Mouse (Mus musculus) gastrocnemius, postnatal 14 days (tissue): ENCODE data around the gene Tmem54. TPM values are rescaled to one million over a fixed set of nuclear protein-coding genes. Genes with fewer than 3 reads are reported as not detected.

Source experiments
- DNase-seq: peaks from one replicate; pipeline ENCODE4 v3.0.0; 2021; ENCODE audit warnings: mixed read lengths
- intact Hi-C: fragments of 180-260 bp; cut with DNase I; formaldehyde crosslinking; loops from one replicate; pipeline ENCODE4 v1.15.1; 2025; ENCODE audit warnings: low total_unique reads
- total RNA-seq, 2 experiments: library from RNA; stranded (reverse); gene quantifications; 2 replicates each; pipeline ENCODE4 v1.2.3; 2021

Tmem54 gene
- total RNA-seq, 2 experiments from 2014 or later, result not detected

DNA sequence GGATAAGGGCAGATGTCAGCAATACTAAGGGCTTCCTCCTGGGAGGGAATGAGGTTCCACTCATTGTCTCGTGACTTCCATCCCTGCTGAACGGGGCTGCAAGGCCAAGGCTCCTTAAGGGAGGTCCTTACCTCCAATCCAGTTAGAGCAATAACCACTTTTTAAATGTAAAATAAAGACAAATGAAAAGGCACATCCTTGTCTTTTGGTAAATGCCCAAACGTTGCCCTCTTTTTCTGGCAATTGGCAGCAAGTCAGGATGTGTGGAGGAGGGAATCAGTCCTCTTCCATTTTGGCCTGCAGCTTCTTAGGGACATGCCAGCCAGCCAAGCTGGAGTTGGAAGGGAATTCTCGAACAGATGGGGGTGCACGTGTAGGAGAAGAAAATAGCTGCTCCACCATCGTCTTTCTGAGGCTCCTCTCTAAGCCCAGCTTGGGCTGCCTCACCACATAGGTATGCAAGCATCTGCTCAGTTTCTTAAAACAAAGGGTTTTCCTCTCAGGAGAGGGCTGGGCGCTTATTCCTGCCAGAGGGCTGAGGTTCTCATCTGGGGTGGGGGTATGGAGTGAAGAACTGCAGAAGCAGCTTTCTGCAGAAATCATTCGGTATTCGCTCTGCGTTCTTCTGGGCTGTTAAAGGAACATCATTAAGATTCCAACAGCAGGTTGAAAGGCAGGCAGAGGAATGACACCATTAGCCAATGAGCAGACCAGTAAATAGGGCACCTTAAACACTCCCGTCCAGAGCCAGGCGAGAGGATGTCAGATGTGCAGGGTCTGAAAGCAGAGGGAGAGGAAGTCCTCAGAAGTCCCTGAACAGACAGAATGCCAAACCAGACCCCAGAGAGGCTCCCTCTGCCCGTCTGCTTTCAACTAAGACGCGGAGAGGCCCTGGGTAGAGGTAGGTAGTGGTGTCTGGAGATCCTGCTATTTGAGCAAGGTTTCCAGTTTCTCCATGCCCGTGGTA lies 39.3 kb downstream of the Tmem54 start:
- no peak for DNase-seq
- intact Hi-C loops, result no loop called here

DNA sequence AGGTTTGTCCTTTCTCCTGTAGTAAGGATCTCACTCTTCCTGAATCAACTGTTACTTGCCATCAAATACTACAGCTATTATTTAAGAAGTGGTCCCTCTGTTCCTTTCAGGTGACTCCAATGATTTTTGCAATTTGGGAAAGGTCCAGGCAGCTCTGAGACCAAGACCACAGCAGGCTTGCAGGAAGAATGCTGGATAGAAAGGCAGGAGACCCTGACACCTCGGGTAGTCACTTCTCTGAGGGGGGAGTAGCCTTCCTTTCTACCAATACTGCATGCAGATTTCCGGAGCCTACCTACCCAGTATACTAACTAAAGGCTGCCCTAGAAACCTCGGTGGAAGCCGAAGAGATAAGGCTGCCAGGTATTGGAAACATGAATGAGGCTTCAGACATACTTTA lies 40.1 kb downstream of the Tmem54 start:
- intact Hi-C loops, result no loop called here
- DNase-seq, result no peak

DNA sequence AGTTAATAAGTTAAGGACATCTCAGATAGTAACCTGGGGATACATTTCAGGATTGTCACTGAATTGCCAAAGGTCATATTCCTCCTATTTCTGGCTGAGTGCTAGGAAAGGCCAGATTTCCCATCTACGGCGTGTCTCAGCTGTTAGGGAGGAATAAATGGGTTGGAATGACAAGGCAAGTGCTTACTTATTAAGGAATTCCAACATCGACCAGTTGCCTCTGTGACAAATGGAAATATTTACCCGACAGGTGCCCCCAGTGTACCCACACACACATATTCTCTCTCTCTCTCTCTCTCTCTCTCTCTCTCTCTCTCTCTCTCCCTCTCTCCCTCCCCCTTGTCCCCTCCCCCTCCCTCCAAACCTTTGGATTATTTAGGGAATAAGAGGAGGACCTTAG lies 40.6 kb downstream of the Tmem54 start:
- DNase-seq, result no peak
- intact Hi-C loops, result no loop called here

DNA sequence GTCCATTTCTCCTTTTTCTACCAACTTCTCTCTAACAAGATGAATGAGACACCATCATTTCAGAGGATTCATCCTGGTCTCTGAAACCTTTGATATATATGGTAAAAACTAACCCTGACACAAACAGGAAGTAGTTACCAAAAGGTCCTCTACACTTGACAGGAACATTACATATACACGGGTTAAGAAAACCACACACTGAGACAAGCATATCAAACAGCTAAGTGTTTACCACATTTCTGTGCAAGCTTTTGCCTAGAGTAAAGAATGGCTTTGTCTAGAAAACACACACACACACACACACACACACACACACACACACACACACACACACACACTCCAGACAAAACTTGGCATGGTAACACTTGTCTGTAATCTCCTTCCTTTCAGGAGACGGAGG lies 41.0 kb downstream of the Tmem54 start:
- no peak for DNase-seq
- intact Hi-C loops, result no loop called here

DNA sequence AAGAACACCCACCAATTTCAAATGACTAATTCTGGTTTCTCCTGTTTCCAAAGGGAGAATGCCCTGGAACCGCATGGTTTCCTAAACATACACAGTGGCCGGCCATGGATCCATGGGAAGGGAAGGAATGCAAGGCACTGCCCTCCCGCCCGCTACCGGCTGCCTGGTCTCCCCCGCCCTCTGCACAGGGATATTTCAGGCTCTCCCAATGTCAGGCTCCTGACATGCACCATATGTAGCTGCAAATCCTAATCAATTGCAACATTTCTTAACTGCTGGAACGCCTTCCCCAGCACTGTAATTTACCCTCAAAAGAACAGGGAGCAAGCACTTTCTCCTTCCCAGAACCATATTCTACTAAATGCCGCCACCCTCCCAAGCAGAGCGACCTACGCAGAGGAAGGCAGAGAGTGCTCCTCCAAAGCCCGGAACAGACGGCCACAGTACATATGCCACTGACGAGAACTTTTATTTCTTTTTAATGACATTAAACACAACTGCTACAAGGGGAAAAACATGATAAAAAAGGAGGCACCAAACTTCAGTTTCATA lies 42.3 kb downstream of the Tmem54 start:
- DNase-seq, result no peak
- intact Hi-C loops, result no loop called here

DNA sequence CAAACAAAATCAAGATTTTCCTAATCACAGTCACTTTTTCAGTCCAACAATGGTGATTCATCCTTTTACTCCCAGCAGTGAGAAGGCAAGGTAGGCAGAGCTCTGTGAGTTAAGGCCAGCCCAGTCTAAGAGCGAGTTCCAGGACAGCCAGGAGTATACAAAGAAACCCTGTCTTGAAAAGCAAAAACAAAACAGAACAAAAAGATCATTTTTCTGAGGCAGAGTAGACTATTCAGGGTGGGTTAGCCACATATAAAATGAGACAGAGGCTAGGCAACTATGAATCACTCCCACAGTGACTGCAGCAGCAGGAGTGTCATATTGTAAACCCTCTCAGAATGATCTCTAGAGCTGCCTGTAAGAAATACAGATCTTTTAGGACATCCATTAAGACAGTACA lies 44.0 kb downstream of the Tmem54 start:
- no peak for DNase-seq
- intact Hi-C loops, result no loop called here

DNA sequence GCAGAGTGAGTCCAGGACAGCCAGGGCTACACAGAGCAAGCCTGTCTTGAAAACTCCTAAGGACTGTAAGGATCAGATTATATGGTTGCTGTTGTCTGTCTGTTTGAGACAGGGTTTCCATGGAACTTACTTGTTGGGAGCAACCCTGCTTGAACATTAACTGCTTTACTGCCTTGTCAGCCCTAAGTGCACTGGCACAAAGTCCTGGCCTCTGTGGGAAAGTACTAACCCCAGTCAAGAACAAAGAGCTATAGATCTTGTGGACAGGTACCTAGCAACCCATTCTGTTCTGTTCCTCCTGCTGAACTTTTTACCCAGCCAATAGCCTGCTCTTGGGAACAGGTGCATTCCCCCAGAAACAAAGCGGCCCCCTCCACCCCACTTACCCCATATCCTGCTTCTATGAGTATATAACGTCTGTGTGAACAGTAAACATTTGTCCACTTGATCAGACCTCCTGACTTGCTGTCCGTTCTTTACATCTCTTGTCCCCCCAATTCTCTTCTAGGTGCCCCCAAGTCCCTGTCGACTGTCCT lies 46.0 kb downstream of the Tmem54 start:
- no peak for DNase-seq
- intact Hi-C loops, result no loop called here

DNA sequence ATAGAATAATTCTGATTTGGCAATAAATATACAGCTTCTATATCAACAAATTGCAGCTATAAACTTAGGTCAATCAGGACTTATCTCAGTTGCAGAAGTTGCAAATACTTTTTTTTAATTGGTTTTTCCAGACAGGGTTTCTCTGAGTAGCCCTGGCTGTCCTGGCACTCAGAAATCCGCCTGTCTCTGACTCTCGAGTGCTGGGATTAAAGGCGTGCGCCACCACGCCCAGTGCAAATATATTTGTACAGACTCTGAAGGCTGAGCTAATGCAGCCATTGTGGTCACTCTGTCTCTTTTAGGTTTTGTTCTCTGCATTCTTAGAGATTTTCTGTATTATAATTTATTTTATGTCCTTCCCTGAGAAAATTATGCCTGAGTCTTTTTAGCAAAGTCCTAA lies 52.2 kb downstream of the Tmem54 start:
- no peak for DNase-seq

DNA sequence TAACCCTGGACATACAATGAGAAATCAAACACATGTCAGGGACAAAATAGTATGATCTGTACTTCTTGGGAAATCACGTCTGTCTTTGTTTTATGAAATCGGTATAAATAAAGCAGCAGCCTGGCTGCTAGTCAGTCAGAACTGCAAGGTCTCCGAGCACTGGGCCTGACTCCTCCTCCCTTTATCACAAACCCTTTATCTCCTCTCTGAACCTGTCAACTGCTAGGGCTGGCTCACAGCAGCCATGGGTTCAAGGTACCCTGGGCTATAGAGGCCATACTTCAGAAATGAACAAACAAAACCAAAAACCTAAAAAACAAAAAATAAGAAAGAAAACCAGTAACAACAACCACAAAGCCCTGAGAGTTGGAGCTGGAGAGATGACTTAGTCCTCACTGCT lies 53.2 kb downstream of the Tmem54 start:
- no peak for DNase-seq
- intact Hi-C loops, result no loop called here

More for the DNA sequence above, 52.2 kb downstream of the Tmem54 start:
- intact Hi-C loops, result no loop called here

DNA sequence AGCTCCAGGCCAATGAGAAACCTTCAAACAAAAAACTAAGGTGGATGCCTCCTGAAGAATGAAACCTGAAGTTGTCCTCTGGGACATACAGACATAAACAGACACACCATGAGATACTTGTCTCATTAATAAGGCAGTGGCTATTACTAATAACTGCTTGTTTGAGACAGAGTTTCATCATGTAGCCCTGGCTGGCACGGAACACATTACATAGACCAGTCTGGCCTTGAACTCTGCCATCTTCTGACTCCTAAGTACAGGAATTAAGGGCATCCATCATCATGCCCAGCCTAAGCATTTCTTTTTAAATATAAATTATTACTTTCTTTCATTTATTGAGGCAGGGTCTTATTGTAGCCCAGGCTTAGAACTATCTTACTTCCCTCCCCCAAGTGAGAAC lies 55.7 kb downstream of the Tmem54 start:
- DNase-seq, result no peak
- intact Hi-C loops, result no loop called here

Other genes with a start within 250 kb of the Tmem54 start
- 1 to 10 TPM; 1.1 to 1.4 TPM for gene Trim62, start 222.0 kb upstream of the Tmem54 start, total RNA-seq
- 1 to 10 TPM; 1.8 to 2.6 TPM for gene Azin2, start 143.1 kb upstream of the Tmem54 start, total RNA-seq
- 10 to 100 TPM; 43.4 to 46.2 TPM for gene Ak2, start 113.6 kb upstream of the Tmem54 start, total RNA-seq
- gene Rnf19b, start 47.3 kb upstream of the Tmem54 start, total RNA-seq, result 10 to 100 TPM; 13.6 to 15.5 TPM
- gene Hpca, start 16.5 kb downstream of the Tmem54 start, total RNA-seq, result under 1 TPM in 1 of 2 experiments, not detected in 1; 0.24 TPM
- 10 to 100 TPM; 28.4 to 53.2 TPM for gene Fndc5, start 31.5 kb downstream of the Tmem54 start, total RNA-seq
- gene S100pbp, start 84.2 kb downstream of the Tmem54 start, total RNA-seq, result 1 to 10 TPM; 5.2 to 7.1 TPM
- gene Yars, start 84.2 kb downstream of the Tmem54 start, total RNA-seq, result 10 to 100 TPM; 38.6 to 38.9 TPM
- 1 to 10 TPM; 2.3 to 2.5 TPM for gene C77080, start 155.9 kb downstream of the Tmem54 start, total RNA-seq
- gene Sync, start 182.1 kb downstream of the Tmem54 start, total RNA-seq, result 10 to 100 TPM; 50.0 to 63.6 TPM
- gene Rbbp4, start 229.8 kb downstream of the Tmem54 start, total RNA-seq, result 10 to 100 TPM; 66.0 to 67.2 TPM
- gene Zbtb8os, start 230.1 kb downstream of the Tmem54 start, total RNA-seq, result 10 to 100 TPM; 24.0 to 25.1 TPM